Mouse (Mus musculus) testis, adult 2 months (tissue): Measurements from ENCODE around the gene Dis3l2.

Experiments
- CTCF ChIP-seq: fragments of 200-500 bp; IDR thresholded peaks from 2 replicates; pipeline ENCODE4 v1.5.1; 2012; ENCODE audit warnings: low read depth, mild to moderate bottlenecking, inconsistent platforms, low read length, moderate library complexity; ENCODE audit not compliant: control insufficient read depth, insufficient read depth, insufficient replicate concordance
- POLR2A ChIP-seq: fragments of 200-500 bp; IDR thresholded peaks from 2 replicates; pipeline ENCODE4 v1.6.1; 2012; ENCODE audit warnings: low read depth, mild to moderate bottlenecking, inconsistent platforms, low read length, moderate library complexity; ENCODE audit not compliant: control insufficient read depth

DNA sequence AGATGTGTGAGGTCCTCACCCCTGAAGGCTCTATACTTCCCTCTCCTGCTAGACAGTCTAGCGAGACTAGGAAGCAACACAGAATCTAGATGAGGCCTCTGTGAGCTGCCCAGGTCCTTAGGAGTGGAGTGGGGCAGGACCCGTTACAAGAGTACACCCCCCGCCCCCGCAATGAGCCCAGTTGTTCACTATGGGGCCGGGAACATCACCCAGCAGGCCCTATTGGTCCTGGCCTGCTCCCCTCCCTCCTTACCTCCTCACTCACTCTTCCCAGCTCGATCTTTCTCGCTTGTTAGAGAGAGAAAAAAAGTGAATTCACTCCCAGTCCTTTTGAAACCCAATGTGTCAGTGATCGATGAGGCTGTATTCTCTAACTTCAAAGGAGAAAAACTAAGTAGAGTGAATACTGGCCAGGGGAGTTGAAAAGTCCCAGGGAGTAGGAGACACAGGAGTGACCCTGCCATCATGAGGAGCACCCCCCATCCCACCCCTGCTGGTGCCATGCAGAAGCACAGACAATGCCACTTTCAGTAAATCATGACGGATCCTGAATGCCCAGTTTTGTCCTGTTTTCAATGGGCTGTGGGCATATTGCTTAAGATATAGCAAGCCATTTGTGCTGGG lies 299.0 kb downstream of the Dis3l2 start:
- TF ChIP-seq CTCF: no peak
- no peak for TF ChIP-seq POLR2A
